Mouse (Mus musculus) pancreas, adult 10 weeks (tissue): Measurements from ENCODE around the gene Ndufa5. TPM values are rescaled to one million over a fixed set of nuclear protein-coding genes. Genes with fewer than 3 reads are reported as not detected.

Experiments used
- polyA plus RNA-seq: library from polyadenylated mRNA; stranded (reverse); fragments of 350-450 nt; fragmentation: Illumina TruSeq; extraction: RNeasy Lipid Tissue Mini Kit (QIAGEN cat#74804); gene quantifications from one replicate; pipeline ENCODE4 v1.2.3, GENCODE M21; 2015; ENCODE audit warnings: low read depth, low replicate concordance; ENCODE audit not compliant: insufficient read depth

Ndufa5 gene
- polyA plus RNA-seq: 53.1 TPM

GRCm38 (mm10) chr6:24527155-24528063, at the start of gene Ndufa5:
Gene Ndufa5 (minus strand): TSS chr6:24528013.

GRCm38 (mm10) chr6:24528064-24528243, 141 bp upstream of the Ndufa5 start, which contains the start of gene Asb15:
Gene Asb15 (plus strand): TSS chr6:24528144.

GRCm38 (mm10) chr6:24514552-24515284, 13.1 kb downstream of the Ndufa5 start, which contains the start of gene Iqub:
Gene Iqub (minus strand): TSS chr6:24515067.

Other genes with a start within 250 kb of the Ndufa5 start
- gene Iqub, start 12.9 kb downstream of the Ndufa5 start, polyA plus RNA-seq: not detected
- gene Asb15, start 131 bp upstream of the Ndufa5 start, polyA plus RNA-seq: not detected
- gene Lmod2, start 69.7 kb upstream of the Ndufa5 start, polyA plus RNA-seq: not detected
- 8.1 TPM for gene Wasl, start 137.0 kb upstream of the Ndufa5 start, polyA plus RNA-seq
- not detected for gene Hyal6, start 205.2 kb upstream of the Ndufa5 start, polyA plus RNA-seq
- not detected for gene Hyal4, start 220.3 kb upstream of the Ndufa5 start, polyA plus RNA-seq